Mouse (Mus musculus) megakaryocyte, adult 5-6 weeks (primary cell): ENCODE data around the gene Prr3. TPM values are rescaled to one million over a fixed set of nuclear protein-coding genes. Genes with fewer than 3 reads are reported as not detected.

Experiments used
- ATAC-seq: 2 replicates; pipeline ENCODE4 v1.8.0; 2016; ENCODE audit warnings: mild to moderate bottlenecking, inconsistent platforms; ENCODE audit not compliant: poor library complexity, severe bottlenecking
- total RNA-seq, 2 experiments: library from RNA; stranded (forward) in 1 of 2; stranded (reverse) in 1 of 2; fragments of 153-499, 151-499 nt in 1 of 2; fragments of 221-1000, 200-1000 nt in 1 of 2; gene quantifications; 2 replicates each; pipeline versions ENCODE4 v1.2.3 to v1.2.4; 2015 to 2017

Prr3 gene
- total RNA-seq, 2 experiments from 2014 or later, result 7.5 to 8.5 TPM

DNA sequence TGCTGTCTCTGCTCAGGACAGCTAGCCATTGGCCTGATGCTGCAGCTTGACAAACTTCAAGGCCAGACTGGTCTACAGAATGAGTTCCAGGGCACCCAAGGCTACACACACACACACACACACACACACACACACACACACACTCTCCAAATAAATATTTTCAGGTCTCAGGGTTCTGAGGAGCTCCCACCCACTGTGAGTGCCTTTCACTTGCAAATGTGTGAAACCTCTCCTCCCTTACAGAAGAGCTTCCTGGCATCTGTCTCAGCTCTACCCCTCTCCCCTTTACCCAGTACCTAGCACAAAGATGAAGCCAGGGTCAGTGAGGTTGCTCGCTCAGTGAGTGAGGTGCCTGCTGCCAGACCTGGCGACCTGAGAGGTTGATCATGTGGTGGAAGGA, 40.9 kb downstream of the Prr3 start:
- ATAC-seq, result no peak

DNA sequence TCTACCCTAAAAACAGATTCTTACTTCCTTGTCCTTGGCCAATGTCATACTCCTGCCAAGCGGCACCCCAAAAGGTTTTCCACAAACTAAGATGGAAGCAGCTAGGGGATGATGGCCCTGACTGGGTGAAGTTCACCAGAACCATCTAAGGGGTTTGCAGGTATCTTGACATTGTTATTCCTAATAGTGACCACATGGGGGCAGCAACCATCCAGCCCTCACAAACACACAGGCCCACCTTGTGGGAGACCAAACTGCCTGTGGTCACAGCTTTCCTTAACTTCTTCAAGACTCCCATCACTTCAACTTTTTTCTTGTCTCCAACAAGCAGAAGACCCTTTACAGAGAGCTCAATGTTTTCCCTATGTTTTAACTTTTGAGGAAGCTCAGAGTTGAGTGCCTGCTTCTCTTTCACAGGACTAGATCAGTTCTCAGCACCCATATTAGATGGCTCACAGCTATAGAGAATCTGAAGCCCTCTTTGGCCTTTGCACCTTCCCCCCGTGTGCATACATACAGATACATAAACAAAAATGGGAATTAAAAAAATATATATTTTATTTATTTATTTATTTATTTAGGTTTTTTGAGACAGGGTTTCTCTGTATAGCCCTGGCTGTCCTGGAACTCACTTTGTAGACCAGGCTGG, 42.2 kb downstream of the Prr3 start:
- peak; percentile 91 for ATAC-seq

DNA sequence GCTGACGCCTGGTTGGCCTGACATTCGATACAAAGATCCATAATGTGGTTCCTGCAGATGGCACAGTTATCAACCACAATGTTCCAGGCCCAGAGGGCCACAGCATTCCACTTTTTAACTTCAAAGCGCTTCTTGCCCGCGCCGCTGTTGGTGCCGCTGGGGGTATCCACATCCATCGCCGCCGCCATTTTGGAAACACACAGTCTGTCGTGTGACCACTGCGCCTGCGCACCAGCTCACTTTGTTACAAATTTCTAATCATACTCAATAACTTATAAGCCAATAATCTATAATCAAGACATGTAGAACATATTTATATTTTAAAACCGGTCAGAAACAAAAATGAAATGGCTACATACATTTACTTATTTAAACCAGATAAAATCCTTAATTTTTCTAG, 44.3 kb downstream of the Prr3 start:
- ATAC-seq, result peak; percentile 87

DNA sequence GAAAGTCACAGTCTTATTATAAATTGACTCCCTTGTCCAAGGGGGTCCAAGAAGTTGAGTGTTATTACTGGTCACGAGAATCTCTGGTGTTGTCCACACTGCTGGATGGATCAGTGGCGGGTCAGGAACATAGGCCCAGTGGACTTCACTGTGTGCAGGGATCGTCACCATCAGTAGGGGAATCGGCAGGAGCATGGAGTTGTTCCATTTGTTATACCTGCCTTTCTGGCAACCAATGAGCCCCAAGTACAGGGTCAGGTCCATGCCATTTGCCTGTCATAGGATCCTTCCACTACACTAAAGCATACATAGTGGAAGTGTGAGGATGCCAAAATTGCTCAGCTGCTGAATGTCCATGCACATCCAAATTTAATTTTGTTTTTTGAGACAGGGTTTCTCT, 47.4 kb downstream of the Prr3 start:
- ATAC-seq, result no peak

DNA sequence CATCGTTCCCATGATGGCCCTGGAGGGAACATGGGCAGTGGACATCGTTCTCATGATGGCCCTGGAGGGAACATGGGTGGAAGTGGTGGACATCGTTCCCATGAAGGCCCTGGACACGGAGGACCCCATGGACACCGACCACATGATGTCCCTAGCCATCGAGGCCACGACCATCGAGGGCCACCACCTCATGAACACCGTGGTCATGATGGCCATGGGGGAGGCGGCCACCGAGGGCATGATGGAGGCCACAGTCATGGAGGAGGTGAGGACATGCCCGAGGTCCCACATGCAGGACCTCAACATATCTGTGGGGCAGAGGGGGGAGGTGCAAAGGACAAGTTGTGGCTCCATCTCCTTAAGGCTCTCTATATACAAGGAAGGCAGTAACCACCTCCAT, 49.4 kb downstream of the Prr3 start:
- ATAC-seq, result no peak

DNA sequence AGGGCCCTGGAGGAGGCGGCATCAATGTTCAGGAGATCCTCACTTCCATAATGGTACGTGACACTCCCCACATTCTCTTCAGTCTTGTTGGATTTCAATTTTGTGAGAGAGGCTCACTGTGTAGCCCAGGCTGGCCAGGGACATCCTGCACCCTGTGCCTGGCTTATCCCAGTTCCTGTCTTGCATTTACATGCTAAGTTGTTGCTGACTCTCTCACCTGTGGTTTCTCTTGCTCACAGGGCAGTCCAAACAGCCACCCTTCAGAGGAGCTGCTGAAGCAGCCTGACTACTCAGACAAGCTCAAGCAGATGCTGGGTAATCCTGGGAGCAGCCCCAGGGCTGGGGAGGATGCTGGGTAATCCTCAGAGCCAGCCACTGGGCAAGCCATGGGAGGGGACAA, 50.5 kb downstream of the Prr3 start:
- no peak for ATAC-seq

DNA sequence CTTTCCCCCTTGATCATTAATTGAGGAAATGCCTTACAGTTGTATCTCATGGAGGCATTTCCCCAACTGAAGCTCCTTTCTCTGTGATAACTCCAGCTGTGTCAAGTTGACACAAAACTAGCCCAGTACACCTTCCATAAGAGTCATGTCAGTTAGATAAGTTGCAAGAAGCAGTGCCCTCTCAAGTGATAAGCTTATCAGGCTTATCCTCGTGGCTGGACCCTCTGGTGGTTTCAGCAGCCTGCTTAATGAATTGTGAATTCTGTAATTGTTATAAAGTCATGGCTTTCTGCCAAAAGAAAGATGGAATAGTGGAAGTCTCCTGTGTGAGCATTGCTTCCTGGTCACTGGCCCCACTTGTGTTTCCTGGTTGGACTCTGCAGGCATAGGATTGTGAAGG, 52.6 kb downstream of the Prr3 start:
- no peak for ATAC-seq

DNA sequence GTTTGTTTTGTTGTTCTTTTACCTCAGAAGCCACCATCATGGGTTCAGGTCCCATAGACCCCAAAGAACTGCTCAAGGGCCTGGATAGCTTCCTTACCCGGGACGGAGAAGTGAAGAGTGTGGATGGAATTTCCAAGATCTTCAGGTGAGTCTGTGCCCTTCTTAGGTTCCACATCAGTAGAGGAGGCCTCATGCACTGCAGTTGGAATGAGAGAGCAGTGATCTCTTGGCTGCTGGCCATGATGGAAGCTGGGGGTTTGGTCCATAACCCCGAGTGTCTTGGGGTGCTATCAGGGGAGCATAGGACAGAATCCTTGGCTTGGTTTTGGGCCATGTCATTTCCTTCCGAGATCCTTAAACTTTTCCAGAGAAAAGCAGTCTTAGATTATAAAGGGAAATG, 56.8 kb downstream of the Prr3 start:
- ATAC-seq, result no peak

DNA sequence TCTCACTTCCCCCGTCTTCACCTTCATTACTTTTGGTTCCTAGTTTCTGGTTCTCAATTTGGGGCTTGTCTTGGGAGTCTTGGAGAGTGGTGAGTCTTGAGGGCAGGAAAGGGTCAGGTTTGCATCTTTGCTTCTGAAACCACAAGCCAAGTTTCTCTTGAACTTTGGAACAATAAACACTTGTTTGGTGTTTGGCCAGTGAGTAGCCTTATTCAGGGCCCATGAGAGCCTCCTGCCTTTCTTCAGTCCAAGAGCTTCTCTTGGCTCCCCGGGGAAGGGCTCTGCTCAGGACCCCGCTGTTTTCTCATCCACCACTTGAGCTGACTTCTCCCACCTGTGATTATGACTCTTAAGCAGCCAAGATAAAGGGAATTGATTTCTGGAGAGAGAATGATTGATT, 57.5 kb downstream of the Prr3 start:
- no peak for ATAC-seq

Other genes with a start within 250 kb of the Prr3 start
- gene Ier3, start 158.6 kb downstream of the Prr3 start, total RNA-seq (2015), result 21.1 and 22.8 TPM in 2 replicates
- gene Ier3, start 158.6 kb downstream of the Prr3 start, total RNA-seq (2017), result 15.7 and 20.5 TPM in 2 replicates
- gene Flot1, start 157.0 kb downstream of the Prr3 start, total RNA-seq (2015), result 73.5 and 95.0 TPM in 2 replicates
- 124 and 127 TPM in 2 replicates for gene Flot1, start 157.0 kb downstream of the Prr3 start, total RNA-seq (2017)
- 649 TPM in 2 replicates for gene Tubb5, start 141.9 kb downstream of the Prr3 start, total RNA-seq (2015)
- gene Tubb5, start 141.9 kb downstream of the Prr3 start, total RNA-seq (2017), result 751 and 811 TPM in 2 replicates
- 37.6 and 62.8 TPM in 2 replicates for gene Mdc1, start 138.7 kb downstream of the Prr3 start, total RNA-seq (2015)
- gene Mdc1, start 138.7 kb downstream of the Prr3 start, total RNA-seq (2017), result 17.3 and 18.6 TPM in 2 replicates
- gene Nrm, start 118.9 kb downstream of the Prr3 start, total RNA-seq (2015), result 88.5 and 114 TPM in 2 replicates
- gene Nrm, start 118.9 kb downstream of the Prr3 start, total RNA-seq (2017), result 80.1 and 82.8 TPM in 2 replicates
- gene Ppp1r18, start 114.6 kb downstream of the Prr3 start, total RNA-seq (2015), result 153 and 167 TPM in 2 replicates
- gene Ppp1r18, start 114.6 kb downstream of the Prr3 start, total RNA-seq (2017), result 64.0 and 78.1 TPM in 2 replicates
- gene Dhx16, start 100.4 kb downstream of the Prr3 start, total RNA-seq (2015), result 87.6 and 118 TPM in 2 replicates
- gene Dhx16, start 100.4 kb downstream of the Prr3 start, total RNA-seq (2017), result 65.9 and 72.8 TPM in 2 replicates
- gene 2310061I04Rik, start 82.8 kb downstream of the Prr3 start, total RNA-seq (2015), result 28.4 and 31.8 TPM in 2 replicates
- gene 2310061I04Rik, start 82.8 kb downstream of the Prr3 start, total RNA-seq (2017), result 3.5 and 9.8 TPM in 2 replicates
- 8.7 and 10.1 TPM in 2 replicates for gene Atat1, start 70.2 kb downstream of the Prr3 start, total RNA-seq (2015)
- gene Atat1, start 70.2 kb downstream of the Prr3 start, total RNA-seq (2017), result 5.2 and 7.6 TPM in 2 replicates
- gene Mrps18b, start 63.8 kb downstream of the Prr3 start, total RNA-seq (2015), result 29.2 and 35.9 TPM in 2 replicates
- gene Mrps18b, start 63.8 kb downstream of the Prr3 start, total RNA-seq (2017), result 25.0 and 28.9 TPM in 2 replicates
- gene Ppp1r10, start 63.8 kb downstream of the Prr3 start, total RNA-seq (2015), result 82.4 and 93.7 TPM in 2 replicates
- gene Ppp1r10, start 63.8 kb downstream of the Prr3 start, total RNA-seq (2017), result 131 and 157 TPM in 2 replicates
- gene Abcf1, start 10.5 kb downstream of the Prr3 start, total RNA-seq (2015), result 31.8 and 32.7 TPM in 2 replicates
- 101 and 128 TPM in 2 replicates for gene Abcf1, start 10.5 kb downstream of the Prr3 start, total RNA-seq (2017)
- gene Gnl1, start 385 bp downstream of the Prr3 start, total RNA-seq (2015), result 5.0 and 6.4 TPM in 2 replicates
- 11.3 and 13.9 TPM in 2 replicates for gene Gnl1, start 385 bp downstream of the Prr3 start, total RNA-seq (2017)
- 19.5 and 20.8 TPM in 2 replicates for gene H2-T24, start 40.3 kb upstream of the Prr3 start, total RNA-seq (2015)
- 85.4 and 88.2 TPM in 2 replicates for gene H2-T24, start 40.3 kb upstream of the Prr3 start, total RNA-seq (2017)
- gene H2-T23, start 52.6 kb upstream of the Prr3 start, total RNA-seq (2015), result 211 and 216 TPM in 2 replicates
- 185 and 224 TPM in 2 replicates for gene H2-T23, start 52.6 kb upstream of the Prr3 start, total RNA-seq (2017)
- gene H2-T22, start 62.5 kb upstream of the Prr3 start, total RNA-seq (2015), result 43.2 and 44.4 TPM in 2 replicates
- gene H2-T22, start 62.5 kb upstream of the Prr3 start, total RNA-seq (2017), result 51.9 and 56.1 TPM in 2 replicates
- not detected in 2 replicates for gene Gm6034, start 62.7 kb upstream of the Prr3 start, total RNA-seq (2015)
- not detected in 2 replicates for gene Gm6034, start 62.7 kb upstream of the Prr3 start, total RNA-seq (2017)
- gene Gm11127, start 78.1 kb upstream of the Prr3 start, total RNA-seq (2015), result not detected in 2 replicates
- not detected in 2 replicates for gene Gm11127, start 78.1 kb upstream of the Prr3 start, total RNA-seq (2017)
- 0.62 TPM in 1 of 2 replicates, not detected in the other for gene Gm19684, start 141.4 kb upstream of the Prr3 start, total RNA-seq (2015)
- gene Gm19684, start 141.4 kb upstream of the Prr3 start, total RNA-seq (2017), result 0.12 and 0.15 TPM in 2 replicates
- not detected in 2 replicates for gene Gm7030, start 149.2 kb upstream of the Prr3 start, total RNA-seq (2015)
- gene Gm7030, start 149.2 kb upstream of the Prr3 start, total RNA-seq (2017), result not detected in 2 replicates
- not detected in 2 replicates for gene Gm8909, start 188.3 kb upstream of the Prr3 start, total RNA-seq (2015)
- not detected in 2 replicates for gene Gm8909, start 188.3 kb upstream of the Prr3 start, total RNA-seq (2017)
- not detected in 2 replicates for gene H2-T3, start 210.1 kb upstream of the Prr3 start, total RNA-seq (2015)
- not detected in 2 replicates for gene H2-T3, start 210.1 kb upstream of the Prr3 start, total RNA-seq (2017)